Mouse (Mus musculus) E14TG2a.4 (cell line): ENCODE measurements at regions not wholly inside any gene's neighbourhood (a gene's known extent, or its start where the extent isn't known, plus 50 kb on each side); places are given as distances from the start of the nearest gene placed in this dataset.

Source experiments
- CTCF ChIP-seq: conservative IDR thresholded peaks from 2 replicates; pipeline ENCODE4 v1.5.1; 2014; ENCODE audit warnings: low read length
- NANOG ChIP-seq: IDR thresholded peaks from 2 replicates; pipeline ENCODE4 v1.6.1; 2014; ENCODE audit warnings: borderline replicate concordance, low read length, mixed read lengths

DNA sequence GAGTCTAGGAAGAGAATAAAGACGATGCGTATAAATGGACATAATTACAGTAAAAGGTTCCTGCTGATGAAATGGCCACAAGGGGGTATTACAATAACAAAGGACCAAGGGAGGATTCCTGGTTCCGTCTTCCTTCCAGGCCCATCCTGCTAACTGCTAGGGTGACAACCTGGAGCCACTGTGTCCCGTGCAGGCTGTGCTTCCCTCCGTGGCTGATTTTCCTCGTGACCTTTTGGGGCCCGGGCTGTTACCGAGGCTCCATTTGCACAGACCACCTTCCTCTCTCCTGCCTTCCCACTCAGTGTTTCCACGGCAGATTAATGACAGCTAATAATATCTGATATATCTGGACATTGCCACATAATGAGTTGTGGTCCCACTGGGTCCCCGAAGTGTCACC lies 453.5 kb downstream of the Ofcc1 start:
- TF ChIP-seq CTCF (no peak), NANOG (no peak)
